Mouse (Mus musculus) forebrain, postnatal 0 days (tissue): ENCODE measurements around the gene Gipc2. TPM values are rescaled to one million over a fixed set of nuclear protein-coding genes. Genes with fewer than 3 reads are reported as not detected.

Experiments used
- ATAC-seq: fragments of 200-750 bp; cut with Nextera tagmentation; 2 replicates; pipeline ENCODE4 v1.8.0; 2017; ENCODE audit warnings: mild to moderate bottlenecking, moderate library complexity
- DNase-seq: peaks from one replicate; pipeline ENCODE4 v3.0.0-alpha.2; 2015
- H3K27ac ChIP-seq: fragments of 300-500 bp; sonication (generic); 2 replicates; pipeline ENCODE4 v1.5.1; 2014; ENCODE audit warnings: low read depth, mild to moderate bottlenecking, antibody characterized with exemption, low read length, moderate library complexity, mixed read lengths
- H3K27me3 ChIP-seq: fragments of 300-500 bp; sonication (generic); 2 replicates; pipeline ENCODE4 v1.6.1; 2014; ENCODE audit warnings: mild to moderate bottlenecking, low read length, mixed read lengths; ENCODE audit not compliant: insufficient read depth
- H3K36me3 ChIP-seq: fragments of 300-500 bp; sonication (generic); 2 replicates; pipeline ENCODE4 v1.6.1; 2014; ENCODE audit warnings: mild to moderate bottlenecking, moderate library complexity; ENCODE audit not compliant: insufficient read depth
- H3K4me1 ChIP-seq: fragments of 300-500 bp; sonication (generic); 2 replicates; pipeline ENCODE4 v1.6.1; 2014; ENCODE audit warnings: antibody characterized with exemption; ENCODE audit not compliant: insufficient read depth
- H3K4me2 ChIP-seq: fragments of 300-500 bp; sonication (generic); 2 replicates; pipeline ENCODE4 v1.6.1; 2014; ENCODE audit warnings: low read depth, mild to moderate bottlenecking, moderate library complexity
- H3K4me3 ChIP-seq: fragments of 300-500 bp; sonication (generic); 2 replicates; pipeline ENCODE4 v1.5.1; 2014; ENCODE audit warnings: low read depth, low read length, mixed read lengths
- H3K9ac ChIP-seq: fragments of 300-500 bp; sonication (generic); 2 replicates; pipeline ENCODE4 v1.6.1; 2014; ENCODE audit warnings: mild to moderate bottlenecking
- H3K9me3 ChIP-seq: fragments of 300-500 bp; sonication (generic); 2 replicates; pipeline ENCODE4 v1.6.1; 2016; ENCODE audit warnings: low read length
- CTCF ChIP-seq: sonication (generic); IDR thresholded peaks from 2 replicates; pipeline ENCODE4 v1.5.1; 2016; ENCODE audit warnings: antibody characterized with exemption, control low read depth, low read depth
- WGBS: fragments of 180-500 bp; shearing (Covaris S2); extraction: QIAGEN DNeasy Blood & Tissue Kit; methylation state at CpG from one replicate; pipeline ENCODE4 v1.1.7; 2014; 5-methylcytosine and 5-hydroxymethylcytosine counted together
- polyA plus RNA-seq: library from polyadenylated mRNA; unstranded; fragments of >200 nt; fragmentation: Nextera tagmentation; extraction: Ambion mirVana; gene quantifications from 2 replicates; pipeline ENCODE4 v1.2.1, GENCODE M21; 2015
- total RNA-seq: library from RNA; depleted of rRNA; stranded (reverse); fragments of >200 nt; gene quantifications from 2 replicates; pipeline ENCODE4 v1.2.3, GENCODE M21; 2014

Gipc2 gene
- total and polyA plus RNA-seq, 2 experiments from 2014 or later: 6.3 to 13.9 TPM

GRCm38 (mm10) chr3:152076088-152076487 lies 89.9 kb downstream of the Gipc2 start:
- no peaks in the 10 kb centered on the region for H3K9me3 ChIP-seq
- DNase-seq (no peak), ATAC-seq (no peak)
- H3K4me1 ChIP-seq: no peaks in the 10 kb centered on the region
- H3K9ac ChIP-seq: no peak overlapping the region
- WGBS: 87% methylated on average over 7 of the region's 7 CpGs
- H3K27me3 ChIP-seq: no peaks in the 10 kb centered on the region
- no peak overlapping the region for H3K27ac ChIP-seq
- no peak overlapping the region for H3K4me3 ChIP-seq
- H3K4me2 ChIP-seq: no peak overlapping the region
- no peak for TF ChIP-seq CTCF
- H3K36me3 ChIP-seq: no peaks in the 10 kb centered on the region

DNA sequence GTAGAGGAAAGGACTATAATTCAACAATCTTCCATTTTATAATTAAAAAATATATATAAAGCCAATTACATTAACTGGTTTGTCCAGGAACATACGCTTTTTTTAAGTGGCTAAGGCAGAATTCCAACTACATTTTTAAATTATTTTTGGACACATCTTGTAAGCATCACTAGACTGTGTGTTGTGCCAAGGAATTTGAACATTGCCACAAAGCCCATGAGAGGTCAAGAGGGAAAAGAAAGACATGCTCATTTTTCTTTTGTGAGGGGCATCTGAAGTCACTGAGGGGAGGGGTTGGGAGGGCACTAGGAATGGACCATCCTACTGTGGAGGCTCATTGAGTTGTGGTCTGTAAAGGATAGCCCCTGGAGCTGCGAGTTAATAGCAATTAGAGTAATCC lies 97.0 kb downstream of the Gipc2 start:
- no peak for TF ChIP-seq CTCF
- no peak for DNase-seq
- Histone ChIP-seq H3K4me1 (no peaks in the 10 kb centered on the region), H3K9ac (no peak overlapping the region), H3K36me3 (no peaks in the 10 kb centered on the region), H3K4me3 (no peak overlapping the region), H3K4me2 (no peak overlapping the region), H3K27ac (no peak overlapping the region), H3K9me3 (no peaks in the 10 kb centered on the region), H3K27me3 (no peaks in the 10 kb centered on the region)
- ATAC-seq: no peak
- 81% methylated on average over 2 of the region's 2 CpGs for WGBS

GRCm38 (mm10) chr3:152068311-152068710 lies 97.7 kb downstream of the Gipc2 start:
- Histone ChIP-seq H3K9me3 (no peaks in the 10 kb centered on the region), H3K9ac (no peak overlapping the region), H3K4me2 (no peak overlapping the region), H3K27me3 (no peaks in the 10 kb centered on the region), H3K4me3 (no peak overlapping the region), H3K27ac (no peak overlapping the region), H3K36me3 (no peaks in the 10 kb centered on the region), H3K4me1 (no peaks in the 10 kb centered on the region)
- no peak for DNase-seq
- no peak for ATAC-seq
- 93% methylated on average over 1 of the region's 1 CpGs for WGBS
- no peak for TF ChIP-seq CTCF

DNA sequence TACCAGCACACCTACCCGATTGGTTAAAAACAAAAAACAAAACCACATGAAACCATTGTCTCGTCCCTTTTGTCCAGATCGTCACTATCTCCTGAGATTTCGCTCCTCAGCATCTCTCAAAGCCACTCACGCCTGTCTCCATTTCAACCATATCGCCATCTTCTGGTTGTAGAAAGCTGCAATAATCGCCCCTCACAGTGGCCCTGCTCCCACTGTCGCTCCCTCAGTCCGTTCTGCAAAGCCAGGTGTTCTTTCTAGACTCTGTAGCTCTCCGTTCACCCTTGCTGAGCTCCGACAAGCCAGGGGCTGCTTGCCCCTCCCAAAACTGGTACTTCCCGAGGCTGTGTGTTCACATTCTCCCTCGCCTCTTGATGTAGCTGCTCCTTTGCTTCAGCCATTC lies 99.3 kb downstream of the Gipc2 start:
- TF ChIP-seq CTCF: peak; percentile 52; the same call in 1 of the 2 replicates
- ATAC-seq: peak; percentile 69
- 32% methylated on average over 13 of the region's 13 CpGs for WGBS
- Histone ChIP-seq H3K9me3 (no peaks in the 10 kb centered on the region), H3K4me2 (peak overlapping the region; percentile 18; the same call in 1 of the 2 replicates), H3K27me3 (no peaks in the 10 kb centered on the region), H3K4me3 (0 out of 2 replicates have a peak overlapping the region, but pooled peaks have one; percentile 14), H3K4me1 (no peaks in the 10 kb centered on the region), H3K9ac (no peak overlapping the region), H3K27ac (no peak overlapping the region), H3K36me3 (no peaks in the 10 kb centered on the region)
- peak; percentile 40 for DNase-seq

DNA sequence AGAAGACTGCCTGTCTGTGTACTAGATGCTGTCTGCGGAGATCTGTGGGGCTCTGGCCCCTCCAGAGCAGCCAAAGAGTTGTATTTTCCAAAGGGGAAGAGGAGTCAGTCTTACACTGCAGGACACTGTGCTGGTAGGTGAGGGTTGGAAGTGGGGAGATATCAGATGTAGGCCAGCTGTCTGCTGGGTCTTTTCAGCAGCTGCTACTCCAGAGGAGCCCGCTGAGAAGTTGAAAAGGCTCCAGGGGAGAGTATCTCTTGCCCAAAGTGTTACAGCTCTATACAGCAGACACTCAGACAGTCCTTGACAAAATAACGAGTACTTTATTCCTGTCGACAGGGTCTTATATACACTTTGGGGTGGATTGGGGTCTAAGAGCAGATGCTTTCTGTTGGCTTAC lies 100.2 kb downstream of the Gipc2 start:
- no peaks in the 10 kb centered on the region for H3K36me3 ChIP-seq
- no peaks in the 10 kb centered on the region for H3K9me3 ChIP-seq
- ATAC-seq (no peak), DNase-seq (no peak)
- WGBS: 62% methylated on average over 4 of the region's 4 CpGs
- no peak overlapping the region for H3K9ac ChIP-seq
- H3K4me1 ChIP-seq: no peaks in the 10 kb centered on the region
- H3K27ac ChIP-seq: no peak overlapping the region
- H3K4me3 ChIP-seq: no peak overlapping the region
- no peaks in the 10 kb centered on the region for H3K27me3 ChIP-seq
- no peak for TF ChIP-seq CTCF
- no peak overlapping the region for H3K4me2 ChIP-seq

DNA sequence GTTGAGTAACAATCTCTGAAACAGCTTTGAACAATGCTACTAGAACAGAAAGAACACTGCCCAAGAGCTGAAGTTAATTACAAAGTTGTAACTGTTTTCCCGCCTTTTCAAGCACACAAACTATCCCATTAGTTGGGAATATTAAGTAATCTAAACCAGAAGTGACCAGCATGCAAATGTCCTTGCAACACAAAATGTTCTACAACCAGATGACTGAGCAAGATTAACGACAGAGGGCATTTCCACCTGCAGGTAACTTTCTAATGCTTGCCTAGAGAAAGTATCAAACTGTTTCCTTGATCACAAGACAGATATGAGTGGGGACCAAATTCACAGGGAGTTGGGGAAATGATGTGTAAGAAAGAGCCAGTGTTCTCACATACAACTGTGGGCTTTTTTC lies 101.9 kb downstream of the Gipc2 start:
- 64% methylated on average over 2 of the region's 2 CpGs for WGBS
- no peaks in the 10 kb centered on the region for H3K27me3 ChIP-seq
- no peaks in the 10 kb centered on the region for H3K4me1 ChIP-seq
- no peak for ATAC-seq
- H3K9me3 ChIP-seq: no peaks in the 10 kb centered on the region
- DNase-seq: no peak
- H3K36me3 ChIP-seq: no peaks in the 10 kb centered on the region
- no peak overlapping the region for H3K4me3 ChIP-seq
- H3K27ac ChIP-seq: no peak overlapping the region
- H3K9ac ChIP-seq: no peak overlapping the region
- TF ChIP-seq CTCF: no peak
- no peak overlapping the region for H3K4me2 ChIP-seq

- Histone ChIP-seq H3K9ac (no peak overlapping the region), H3K4me1 (no peaks in the 10 kb centered on the region), H3K4me2 (no peak overlapping the region), H3K27ac (no peak overlapping the region), H3K27me3 (no peaks in the 10 kb centered on the region), H3K4me3 (no peak overlapping the region), H3K9me3 (no peaks in the 10 kb centered on the region), H3K36me3 (no peaks in the 10 kb centered on the region)
- DNase-seq: no peak
- no peak for ATAC-seq
- 55% methylated on average over 3 of the region's 3 CpGs for WGBS
- no peak for TF ChIP-seq CTCF
Measured at GRCm38 (mm10) chr3:152062806-152063205, 103.2 kb downstream of the Gipc2 start.

- no peak overlapping the region for H3K4me2 ChIP-seq
- DNase-seq (peak; percentile 10), ATAC-seq (no peak)
- no peaks in the 10 kb centered on the region for H3K4me1 ChIP-seq
- H3K9ac ChIP-seq: no peak overlapping the region
- WGBS: 50% methylated on average over 5 of the region's 5 CpGs
- H3K4me3 ChIP-seq: no peak overlapping the region
- no peak overlapping the region for H3K27ac ChIP-seq
- H3K9me3 ChIP-seq: no peaks in the 10 kb centered on the region
- no peaks in the 10 kb centered on the region for H3K36me3 ChIP-seq
- no peaks in the 10 kb centered on the region for H3K27me3 ChIP-seq
- TF ChIP-seq CTCF: no peak
Measured at GRCm38 (mm10) chr3:152061145-152061544, 104.9 kb downstream of the Gipc2 start.
